Mouse (Mus musculus) hindbrain, postnatal 0 days (tissue): ENCODE data around the gene Cdc40. TPM values are rescaled to one million over a fixed set of nuclear protein-coding genes. Genes with fewer than 3 reads are reported as not detected.
A peak's percentile ranks its signal among the peaks of the same experiment; 100 is the strongest.

Source experiments
- ATAC-seq: fragments of 200-750 bp; cut with Nextera tagmentation; 2 replicates; pipeline ENCODE4 v1.8.0; 2017; ENCODE audit warnings: mild to moderate bottlenecking, moderate TSS enrichment, moderate library complexity
- DNase-seq: peaks from one replicate; pipeline ENCODE4 v3.0.0-alpha.2; 2015; ENCODE audit warnings: low spot score
- H3K27ac ChIP-seq: fragments of 300-500 bp; sonication (generic); 2 replicates; pipeline ENCODE4 v1.5.1; 2014; ENCODE audit warnings: mild to moderate bottlenecking
- H3K27me3 ChIP-seq: fragments of 300-500 bp; sonication (generic); 2 replicates; pipeline ENCODE4 v1.6.1; 2014; ENCODE audit warnings: low read length, mixed read lengths; ENCODE audit not compliant: insufficient read depth
- H3K36me3 ChIP-seq: fragments of 300-500 bp; sonication (generic); 2 replicates; pipeline ENCODE4 v1.6.1; 2014; ENCODE audit warnings: low read length, mixed read lengths; ENCODE audit not compliant: insufficient read depth
- H3K4me1 ChIP-seq: fragments of 300-500 bp; sonication (generic); 2 replicates; pipeline ENCODE4 v1.6.1; 2014; ENCODE audit warnings: antibody characterized with exemption, low read length, mixed read lengths; ENCODE audit not compliant: insufficient read depth
- H3K4me2 ChIP-seq: fragments of 300-500 bp; sonication (generic); 2 replicates; pipeline ENCODE4 v1.6.1; 2014; ENCODE audit warnings: low read depth, mild to moderate bottlenecking, low read length, moderate library complexity, mixed read lengths
- H3K4me3 ChIP-seq: fragments of 300-500 bp; sonication (generic); 2 replicates; pipeline ENCODE4 v1.5.1; 2014; ENCODE audit warnings: low read length
- H3K9ac ChIP-seq: fragments of 300-500 bp; sonication (generic); replicated peaks from 2 replicates; pipeline ENCODE4 v1.6.1; 2014; ENCODE audit warnings: mild to moderate bottlenecking, low read length, moderate library complexity, mixed read lengths
- H3K9me3 ChIP-seq: fragments of 300-500 bp; sonication (generic); 2 replicates; pipeline ENCODE4 v1.6.1; 2016; ENCODE audit warnings: low read length, mixed read lengths
- CTCF ChIP-seq: IDR thresholded peaks from 2 replicates; pipeline ENCODE4 v1.5.1; 2016; ENCODE audit warnings: antibody characterized with exemption, control low read depth, low read depth
- WGBS: fragments of 180-500 bp; shearing (Covaris S2); extraction: QIAGEN DNeasy Blood & Tissue Kit; methylation state at CpG from one replicate; pipeline ENCODE4 v1.1.7; 2014; 5-methylcytosine and 5-hydroxymethylcytosine counted together
- polyA plus RNA-seq: library from polyadenylated mRNA; unstranded; fragments of >200 nt; fragmentation: Nextera tagmentation; extraction: Ambion mirVana; gene quantifications from 2 replicates; pipeline ENCODE4 v1.2.1, GENCODE M21; 2015
- total RNA-seq: library from RNA; depleted of rRNA; stranded (reverse); fragments of >200 nt; gene quantifications from 2 replicates; pipeline ENCODE4 v1.2.3, GENCODE M21; 2014

Cdc40 gene
- total and polyA plus RNA-seq, 2 experiments from 2014 or later: 13.4 to 17.5 TPM

- DNase-seq: no peak
- H3K4me3 ChIP-seq: no peak overlapping the region
- peaks cover 3% of the 10 kb centered on the region; the same call in 1 of the 2 replicates for H3K36me3 ChIP-seq
- H3K27ac ChIP-seq: no peak overlapping the region
- H3K4me2 ChIP-seq: no peak overlapping the region
- no peaks in the 10 kb centered on the region for H3K27me3 ChIP-seq
- H3K9ac ChIP-seq: no peak overlapping the region
- H3K4me1 ChIP-seq: no peaks in the 10 kb centered on the region
- ATAC-seq: no peak
- H3K9me3 ChIP-seq: no peaks in the 10 kb centered on the region
- TF ChIP-seq CTCF: no peak
Observed at GRCm38 (mm10) chr10:40851138-40851537, 32.0 kb downstream of the Cdc40 start.

GRCm38 (mm10) chr10:40850644-40851043 is 32.5 kb downstream of the Cdc40 start:
- no peak overlapping the region for H3K4me3 ChIP-seq
- DNase-seq (no peak), ATAC-seq (no peak)
- no peak for TF ChIP-seq CTCF
- peaks cover 3% of the 10 kb centered on the region; the same call in 1 of the 2 replicates for H3K36me3 ChIP-seq
- no peak overlapping the region for H3K4me2 ChIP-seq
- H3K4me1 ChIP-seq: no peaks in the 10 kb centered on the region
- no peaks in the 10 kb centered on the region for H3K27me3 ChIP-seq
- no peak overlapping the region for H3K9ac ChIP-seq
- H3K27ac ChIP-seq: no peak overlapping the region
- WGBS: 90% methylated on average over 2 of the region's 2 CpGs
- no peaks in the 10 kb centered on the region for H3K9me3 ChIP-seq

GRCm38 (mm10) chr10:40847176-40847874 is 35.8 kb downstream of the Cdc40 start:
- DNase-seq (peak; percentile 38), ATAC-seq (peak; percentile 79)
- Histone ChIP-seq H3K36me3 (peaks cover 9% of the 10 kb centered on the region; the same call in 1 of the 2 replicates), H3K9ac (no peak overlapping the region), H3K27ac (no peak overlapping the region; the same call in 1 of the 2 replicates), H3K4me2 (no peak overlapping the region), H3K27me3 (no peaks in the 10 kb centered on the region), H3K4me3 (no peak overlapping the region), H3K4me1 (no peaks in the 10 kb centered on the region), H3K9me3 (no peaks in the 10 kb centered on the region)
- 77% methylated on average over 10 of the region's 10 CpGs for WGBS
- TF ChIP-seq CTCF: no peak

- TF ChIP-seq CTCF: no peak
- no peak for DNase-seq
- Histone ChIP-seq H3K27me3 (no peaks in the 10 kb centered on the region), H3K36me3 (peaks cover 20% of the 10 kb centered on the region), H3K4me3 (no peak overlapping the region), H3K4me1 (no peaks in the 10 kb centered on the region), H3K4me2 (no peak overlapping the region), H3K27ac (no peak overlapping the region), H3K9ac (no peak overlapping the region), H3K9me3 (no peaks in the 10 kb centered on the region)
- WGBS: 81% methylated on average over 6 of the region's 6 CpGs
- no peak for ATAC-seq
Observed at GRCm38 (mm10) chr10:40845626-40846025, 37.5 kb downstream of the Cdc40 start.

- Histone ChIP-seq H3K9ac (no peak overlapping the region), H3K36me3 (peaks cover 20% of the 10 kb centered on the region), H3K27ac (no peak overlapping the region), H3K4me1 (no peaks in the 10 kb centered on the region), H3K9me3 (no peaks in the 10 kb centered on the region), H3K4me3 (no peak overlapping the region), H3K4me2 (no peak overlapping the region), H3K27me3 (no peaks in the 10 kb centered on the region)
- DNase-seq (no peak), ATAC-seq (peak; percentile 62; the same call in 1 of the 2 replicates)
- WGBS: 75% methylated on average over 10 of the region's 10 CpGs
- TF ChIP-seq CTCF: no peak
Observed at GRCm38 (mm10) chr10:40844546-40844945, 38.6 kb downstream of the Cdc40 start.

- DNase-seq (no peak), ATAC-seq (no peak)
- Histone ChIP-seq H3K27me3 (no peaks in the 10 kb centered on the region), H3K27ac (no peak overlapping the region), H3K9me3 (no peaks in the 10 kb centered on the region), H3K4me3 (no peak overlapping the region), H3K36me3 (peaks cover 20% of the 10 kb centered on the region), H3K4me2 (no peak overlapping the region), H3K9ac (no peak overlapping the region), H3K4me1 (no peaks in the 10 kb centered on the region)
- 75% methylated on average over 5 of the region's 5 CpGs for WGBS
- no peak for TF ChIP-seq CTCF
Observed at GRCm38 (mm10) chr10:40843841-40844240, 39.3 kb downstream of the Cdc40 start.

- no peak for TF ChIP-seq CTCF
- ATAC-seq: no peak
- 84% methylated on average over 5 of the region's 5 CpGs for WGBS
Observed at GRCm38 (mm10) chr10:40840086-40840485, 43.0 kb downstream of the Cdc40 start.

More at GRCm38 (mm10) chr10:40840086-40840485, 43.0 kb downstream of the Cdc40 start:
- Histone ChIP-seq H3K9me3 (no peaks in the 10 kb centered on the region), H3K27ac (no peak overlapping the region), H3K4me2 (no peak overlapping the region), H3K27me3 (no peaks in the 10 kb centered on the region), H3K9ac (no peak overlapping the region), H3K4me3 (no peak overlapping the region), H3K36me3 (peaks cover 27% of the 10 kb centered on the region), H3K4me1 (no peaks in the 10 kb centered on the region)
- DNase-seq: no peak
